Mouse (Mus musculus) frontal cortex, adult (tissue): ENCODE measurements at regions not wholly inside any gene's neighbourhood (a gene's known extent, or its start where the extent isn't known, plus 50 kb on each side); places are given as distances from the start of the nearest gene placed in this dataset.

Source experiments
- ATAC-seq: cut with Nextera tagmentation; 2 replicates; pipeline ENCODE4 v1.9.2; 2017; ENCODE audit warnings: mild to moderate bottlenecking, moderate library complexity, mixed read lengths; ENCODE audit not compliant: low TSS enrichment

- ATAC-seq, result no peak
Observed at GRCm38 (mm10) chr15:94067721-94068120, 397.5 kb downstream of the Adamts20 start.

GRCm38 (mm10) chr15:94049638-94050273, 415.5 kb downstream of the Adamts20 start:
- ATAC-seq, result no peak

- ATAC-seq, result peak; percentile 70
Observed at GRCm38 (mm10) chr15:94046186-94046585, 419.0 kb downstream of the Adamts20 start.

GRCm38 (mm10) chr15:94045131-94045756, 420.0 kb downstream of the Adamts20 start:
- peak; percentile 80 for ATAC-seq

- peak; percentile 88 for ATAC-seq
Observed at GRCm38 (mm10) chr15:94032957-94033356, 432.3 kb downstream of the Adamts20 start.

GRCm38 (mm10) chr15:94025996-94026696, 430.5 kb upstream of the Prickle1 start:
- ATAC-seq, result no peak

- no peak for ATAC-seq
Observed at GRCm38 (mm10) chr15:94025239-94025971, 429.7 kb upstream of the Prickle1 start.

GRCm38 (mm10) chr15:94024806-94025205, 429.1 kb upstream of the Prickle1 start:
- ATAC-seq, result no peak

- ATAC-seq, result no peak
Observed at GRCm38 (mm10) chr15:94024126-94024730, 428.5 kb upstream of the Prickle1 start.

- no peak for ATAC-seq
Observed at GRCm38 (mm10) chr15:94023501-94023900, 427.8 kb upstream of the Prickle1 start.

GRCm38 (mm10) chr15:94017814-94018213, 422.1 kb upstream of the Prickle1 start:
- peak; percentile 72 for ATAC-seq

GRCm38 (mm10) chr15:94011499-94011898, 415.8 kb upstream of the Prickle1 start:
- peak; percentile 86 for ATAC-seq

- no peak for ATAC-seq
Observed at GRCm38 (mm10) chr15:94006082-94006481, 410.4 kb upstream of the Prickle1 start.

GRCm38 (mm10) chr15:94004911-94005310, 409.2 kb upstream of the Prickle1 start:
- ATAC-seq, result no peak

GRCm38 (mm10) chr15:94003145-94003544, 407.5 kb upstream of the Prickle1 start:
- ATAC-seq, result no peak

- no peak for ATAC-seq
Observed at GRCm38 (mm10) chr15:93994542-93994941, 398.9 kb upstream of the Prickle1 start.

GRCm38 (mm10) chr15:93990139-93990538, 394.4 kb upstream of the Prickle1 start:
- no peak for ATAC-seq

GRCm38 (mm10) chr15:93988367-93988766, 392.7 kb upstream of the Prickle1 start:
- no peak for ATAC-seq

GRCm38 (mm10) chr15:93986631-93987429, 391.1 kb upstream of the Prickle1 start:
- no peak for ATAC-seq

- ATAC-seq, result no peak
Observed at GRCm38 (mm10) chr15:93982091-93982490, 386.4 kb upstream of the Prickle1 start.

GRCm38 (mm10) chr15:93977494-93977893, 381.8 kb upstream of the Prickle1 start:
- ATAC-seq, result no peak
